Mouse (Mus musculus) thymus, adult 2 months (tissue): ENCODE measurements around the gene Sgf29.

Experiments
- CTCF ChIP-seq: fragments of 200-500 bp; IDR thresholded peaks from 2 replicates; pipeline ENCODE4 v1.5.1; 2012; ENCODE audit warnings: mild to moderate bottlenecking, control low read depth, low read length, moderate library complexity, borderline replicate concordance; ENCODE audit not compliant: control insufficient read depth, poor library complexity, insufficient read depth; ENCODE audit errors: extremely low read depth
- POLR2A ChIP-seq: fragments of 200-500 bp; IDR thresholded peaks from 2 replicates; pipeline ENCODE4 v1.6.1; 2012; ENCODE audit warnings: mild to moderate bottlenecking, low read length, control low read depth, moderate library complexity; ENCODE audit not compliant: control insufficient read depth, poor library complexity, insufficient read depth; ENCODE audit errors: extremely low read depth

- TF ChIP-seq CTCF (no peak), POLR2A (no peak)
Measured at GRCm38 (mm10) chr7:126623381-126623780, 25.7 kb upstream of the Sgf29 start.
